Mouse (Mus musculus) MEL (cell line): Measurements from ENCODE around the gene Rorb.

Experiments used
- CTCF ChIP-seq, 3 experiments: IDR thresholded peaks in 2 of 3; conservative IDR thresholded peaks in 1 of 3; 2 replicates each; pipeline ENCODE4 v1.5.1; 2011 to 2012; ENCODE audit warnings: low read length in 3 of 3, low read depth in 2 of 3, mild to moderate bottlenecking in 2 of 3, improper control_type of control experiment in 1 of 3, inconsistent platforms in 1 of 3, mixed read lengths in 1 of 3, moderate library complexity in 1 of 3; ENCODE audit not compliant: control insufficient read depth in 1 of 3, insufficient read depth in 1 of 3, poor library complexity in 1 of 3, severe bottlenecking in 1 of 3
- EP300 ChIP-seq, 2 experiments: IDR thresholded peaks; 2 replicates each; pipeline ENCODE4 v1.6.1; 2011; ENCODE audit warnings: improper control_type of control experiment in 2 of 2, low read length in 2 of 2, low read depth in 1 of 2, mild to moderate bottlenecking in 1 of 2
- USF2 ChIP-seq, 2 experiments: IDR thresholded peaks; 2 replicates each; pipeline ENCODE4 v1.6.1; 2011 to 2012; ENCODE audit warnings: improper control_type of control experiment in 2 of 2, low read length in 2 of 2, borderline replicate concordance in 1 of 2, inconsistent platforms in 1 of 2, low read depth in 1 of 2, mild to moderate bottlenecking in 1 of 2; ENCODE audit not compliant: insufficient read depth in 1 of 2

- no peak for TF ChIP-seq USF2 (IDR thresholded peaks at IDR 0.05; ENCODE audit: borderline replicate concordance in 1 of 2, insufficient read depth in 1 of 2, low read depth in 1 of 2, low read length in 2 of 2)
- TF ChIP-seq CTCF (IDR thresholded peaks at IDR 0.05 in 2 of 3, conservative IDR thresholded peaks at IDR 0.05 in 1 of 3; ENCODE audit: control insufficient read depth in 1 of 3, insufficient read depth in 1 of 3, low read depth in 2 of 3, low read length in 3 of 3, poor library complexity in 1 of 3, severe bottlenecking in 1 of 3): no peak
- TF ChIP-seq EP300 (IDR thresholded peaks at IDR 0.05; ENCODE audit: low read depth in 1 of 2, low read length in 2 of 2): no peak
Observed at GRCm38 (mm10) chr19:19110011-19110768, 806 bp downstream of the Rorb start.
